Mouse (Mus musculus) embryonic stem cell, embryonic (primary cell): Measurements from ENCODE around the gene Cntnap4.

ENCODE experiments used
- CTCF ChIA-PET, 4 experiments: fragments of 300-600 bp in 2 of 4; fragments of 350-600 bp in 2 of 4; sonication (Branson Sonifier 250); formaldehyde crosslinking; loops; one replicate each; lab custom pipeline; 2022; ENCODE audit warnings: inconsistent platforms in 2 of 4; lab: Charles Lee
- POLR2A ChIA-PET, 4 experiments: fragments of 300-600 bp in 2 of 4; fragments of 350-600 bp in 2 of 4; sonication (Branson Sonifier 250); formaldehyde crosslinking; loops; one replicate each; lab custom pipeline; 2022; ENCODE audit warnings: antibody characterized with exemption in 4 of 4, inconsistent platforms in 1 of 4; lab: Charles Lee

Gene Cntnap4

DNA sequence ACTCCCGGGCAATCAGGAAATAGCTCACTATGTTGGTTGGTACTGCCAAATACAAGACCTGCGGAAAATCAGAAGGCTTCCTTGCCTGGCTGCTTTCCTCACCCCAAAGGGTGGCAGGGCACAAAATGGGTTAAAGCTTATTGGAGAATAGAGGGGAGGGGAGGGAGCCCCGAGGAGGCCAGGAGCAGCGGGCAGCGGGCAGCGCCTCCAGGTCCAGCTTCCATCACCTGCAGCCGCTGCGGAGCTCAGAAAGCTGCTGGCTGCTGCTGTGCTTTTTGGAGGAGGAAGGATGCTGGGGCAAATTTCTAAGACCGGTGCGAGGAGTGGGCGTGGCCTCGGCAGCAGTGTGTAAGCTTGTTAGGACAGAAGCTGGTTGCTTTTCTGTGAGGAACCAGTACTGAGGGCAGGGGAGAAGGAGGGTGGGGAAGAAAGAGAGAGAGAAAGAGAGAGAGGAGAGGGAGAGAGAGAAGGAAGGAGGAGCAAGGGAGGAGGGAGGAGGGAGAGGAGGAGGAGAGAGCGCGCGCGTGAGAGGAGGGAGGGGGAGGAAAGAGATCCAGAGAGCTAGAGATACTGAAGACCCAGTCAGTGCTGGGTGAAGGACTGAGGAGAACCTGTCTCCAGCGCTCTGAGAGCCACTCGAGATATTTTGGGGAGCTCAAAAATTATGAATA is at the start of gene Cntnap4:
Gene Cntnap4, plus strand, starts transcription at position 573 of the 671 bp plus-strand sequence.
- ChIA-PET CTCF (interaction anchor here in 3 of 4 experiments (0.6 to 0.7 kb wide), 3 partner anchors 192 to 340 kb away, joined by 3 to 5 read pairs (median 4); no protein-coding TSS in a partner anchor), POLR2A (interaction anchor here in 2 of 4 experiments (0.6 to 0.7 kb wide), 2 partner anchors 163 to 1447 kb away, joined by 4 to 5 read pairs; no protein-coding TSS in a partner anchor)

GRCm38 (mm10) chr8:112557376-112557775 is 12.5 kb upstream of the Cntnap4 start:
- CTCF ChIA-PET: no interaction called here
- POLR2A ChIA-PET: interaction anchor here in 1 of 4 experiments (0.6 kb wide), 1 partner anchor 45 kb away, joined by 3 read pairs; no protein-coding TSS in a partner anchor

DNA sequence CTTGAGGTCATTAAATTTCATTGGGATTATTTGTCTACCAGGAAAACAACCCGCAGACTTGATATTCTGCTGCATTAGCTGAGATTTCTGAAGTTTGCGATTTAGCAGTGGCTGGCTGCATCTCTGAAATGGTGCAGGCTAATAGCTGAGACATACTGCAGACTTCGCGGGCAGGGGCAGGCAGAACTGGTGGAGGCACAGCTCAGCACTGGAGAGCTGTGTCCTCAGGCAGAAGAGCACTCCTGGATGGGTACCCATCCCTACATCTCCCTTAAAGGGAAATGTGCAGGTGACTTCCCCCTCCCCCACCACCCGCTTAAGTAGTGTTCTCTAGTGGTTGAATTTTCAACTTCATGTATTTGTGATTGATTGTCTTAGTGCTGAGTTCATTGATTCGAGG is 698 bp downstream of the Cntnap4 start:
- POLR2A ChIA-PET: no interaction called here
- CTCF ChIA-PET: interaction anchor here in 2 of 4 experiments (0.6 to 1.5 kb wide), 5 partner anchors 13 to 525 kb away, joined by 3 to 7 read pairs (median 3); no protein-coding TSS in a partner anchor

GRCm38 (mm10) chr8:112571337-112571904 is 1.6 kb downstream of the Cntnap4 start:
- ChIA-PET CTCF (interaction anchor here (0.6 to 1.5 kb wide), 15 partner anchors 12 to 1771 kb away, joined by 3 to 7 read pairs (median 3); no protein-coding TSS in a partner anchor), POLR2A (no interaction called here)

DNA sequence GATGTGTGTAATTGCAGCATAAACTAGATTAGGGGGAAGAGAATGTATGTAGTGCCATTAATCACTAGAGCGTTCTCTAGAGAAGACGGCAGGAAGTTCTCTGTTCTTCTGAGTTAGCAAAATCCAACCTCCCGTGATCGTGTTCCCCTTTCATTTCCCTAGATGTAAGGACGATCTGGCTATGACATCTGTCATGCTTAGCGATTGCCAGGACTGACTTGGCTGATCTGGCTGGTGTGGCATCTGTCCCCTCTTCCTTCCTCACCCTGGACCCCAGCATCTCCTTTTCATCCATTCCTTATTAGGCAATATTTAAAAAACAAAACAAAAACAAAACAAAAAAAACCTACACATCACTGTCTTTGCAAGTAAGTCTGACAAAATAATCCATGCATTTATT is 11.6 kb downstream of the Cntnap4 start:
- POLR2A ChIA-PET: no interaction called here
- CTCF ChIA-PET: interaction anchor here in 1 of 4 experiments (0.6 kb wide), 1 partner anchor 136 kb away, joined by 5 read pairs; no protein-coding TSS in a partner anchor

DNA sequence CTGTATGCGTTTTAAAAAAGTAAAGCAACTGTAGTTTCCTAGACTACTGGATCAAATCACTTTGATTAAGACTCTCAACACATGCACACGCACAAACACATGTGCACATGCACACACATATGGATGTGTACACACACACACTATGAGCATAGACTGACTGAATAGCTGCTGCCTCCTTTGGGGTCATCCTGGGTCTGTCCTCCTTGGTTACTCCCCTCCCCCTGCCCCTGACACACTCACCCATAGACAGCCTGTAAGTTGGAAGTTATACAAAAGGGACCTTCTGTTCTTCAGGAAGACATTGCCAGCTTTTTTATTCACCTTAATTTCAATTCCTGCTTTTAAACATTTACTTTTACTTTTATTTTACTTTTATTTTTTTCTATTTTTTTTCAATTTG is 13.6 kb downstream of the Cntnap4 start:
- ChIA-PET POLR2A (no interaction called here), CTCF (interaction anchor here in 2 of 4 experiments (1.0 to 1.4 kb wide), 2 partner anchors 12 kb away, joined by 3 read pairs; no protein-coding TSS in a partner anchor)

GRCm38 (mm10) chr8:112588357-112589051 is 18.7 kb downstream of the Cntnap4 start:
- CTCF ChIA-PET: interaction anchor here in 2 of 4 experiments (0.6 kb wide), 3 partner anchors 17 to 202 kb away, joined by 3 read pairs; no protein-coding TSS in a partner anchor
- POLR2A ChIA-PET: no interaction called here

GRCm38 (mm10) chr8:112589052-112589389 is 19.2 kb downstream of the Cntnap4 start:
- ChIA-PET CTCF (interaction anchor here in 2 of 4 experiments (0.6 kb wide), 2 partner anchors 17 to 25 kb away, joined by 3 read pairs; no protein-coding TSS in a partner anchor), POLR2A (no interaction called here)

DNA sequence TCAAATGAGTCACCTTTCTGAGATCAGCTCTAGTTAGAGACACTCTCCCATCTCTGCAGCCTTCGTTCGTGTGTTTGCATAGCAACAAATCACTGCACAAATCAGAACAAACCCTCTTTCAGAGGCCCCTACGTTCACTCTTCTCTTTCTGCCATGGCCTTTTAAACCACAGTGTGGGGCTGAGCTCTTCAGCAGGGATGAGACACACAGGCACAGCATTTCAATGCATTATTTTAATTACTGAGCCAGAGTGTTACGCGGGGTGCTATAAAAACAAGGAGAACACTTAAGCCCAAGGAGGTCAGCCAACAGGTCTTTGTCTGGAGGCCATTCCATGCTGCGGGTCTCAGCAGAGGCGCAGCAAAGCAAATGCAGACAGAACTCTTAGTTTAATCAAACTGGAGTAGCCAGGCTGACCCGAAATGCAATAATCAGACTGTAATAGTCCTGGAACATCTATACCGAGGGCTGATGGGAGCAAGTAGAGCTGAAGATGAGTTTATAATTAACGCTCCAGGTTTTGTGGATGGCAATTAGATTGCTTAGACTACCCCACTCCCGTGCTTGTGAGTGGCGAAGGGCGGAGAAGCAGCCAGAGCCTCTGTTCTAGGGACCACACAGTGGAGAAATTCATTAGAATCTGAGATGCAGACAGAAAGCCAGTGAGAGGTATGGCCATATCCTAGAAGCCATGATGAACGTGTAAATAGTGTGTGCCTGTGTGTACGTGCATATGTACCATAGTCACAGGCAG is 26.4 kb downstream of the Cntnap4 start:
- CTCF ChIA-PET: no interaction called here

DNA sequence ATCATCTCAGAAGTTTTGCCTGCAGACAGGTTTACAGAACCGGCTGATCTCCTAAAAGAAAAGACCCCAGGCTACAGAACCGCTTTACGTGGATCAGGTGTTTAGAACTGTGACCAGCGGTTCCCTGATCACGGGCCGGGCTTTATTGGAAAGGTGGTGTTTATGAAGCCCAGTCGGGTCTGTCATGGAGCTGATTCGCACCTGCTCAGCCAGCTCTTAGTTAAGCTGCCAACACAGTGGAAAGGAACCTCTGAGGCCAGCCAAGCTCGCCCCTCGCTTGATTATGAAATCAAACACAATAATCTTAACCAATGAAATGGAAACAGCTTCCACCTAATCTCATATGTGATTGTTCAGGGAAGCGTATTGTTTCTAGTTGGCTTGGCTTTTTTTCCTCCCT is 30.1 kb downstream of the Cntnap4 start:
- ChIA-PET POLR2A (no interaction called here), CTCF (no interaction called here)

More for the DNA sequence above, 26.4 kb downstream of the Cntnap4 start:
- POLR2A ChIA-PET: interaction anchor here in 1 of 4 experiments (0.7 kb wide), 1 partner anchor 210 kb away, joined by 5 read pairs; no protein-coding TSS in a partner anchor

- ChIA-PET CTCF (interaction anchor here in 1 of 4 experiments (0.7 kb wide), 1 partner anchor 325 kb away, joined by 3 read pairs; no protein-coding TSS in a partner anchor), POLR2A (no interaction called here)
These were observed 31.3 kb downstream of the Cntnap4 start for GRCm38 (mm10) chr8:112601150-112601549.

GRCm38 (mm10) chr8:112610121-112610520 is 40.3 kb downstream of the Cntnap4 start:
- ChIA-PET POLR2A (no interaction called here), CTCF (no interaction called here)

DNA sequence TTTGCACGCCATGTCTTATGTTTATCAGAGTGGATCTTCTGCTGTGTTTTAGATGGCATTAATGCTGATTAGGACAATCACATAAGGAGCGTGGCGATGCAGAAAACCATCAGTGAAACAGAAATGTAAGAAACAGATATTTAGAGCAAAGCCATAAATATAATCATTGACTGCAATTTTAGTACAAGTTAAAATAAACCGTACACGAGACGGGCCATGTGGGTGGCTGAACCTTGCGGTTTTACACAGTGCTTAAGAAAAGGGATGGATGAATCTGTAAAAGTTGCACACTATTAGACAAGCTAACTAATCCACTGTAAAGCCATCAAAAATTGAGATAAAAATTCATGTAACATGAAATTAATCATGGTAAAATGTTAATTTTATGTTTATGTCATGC is 58.9 kb downstream of the Cntnap4 start:
- POLR2A ChIA-PET: no interaction called here
- CTCF ChIA-PET: interaction anchor here in 1 of 4 experiments (0.7 kb wide), 1 partner anchor 489 kb away, joined by 6 read pairs; no protein-coding TSS in a partner anchor

DNA sequence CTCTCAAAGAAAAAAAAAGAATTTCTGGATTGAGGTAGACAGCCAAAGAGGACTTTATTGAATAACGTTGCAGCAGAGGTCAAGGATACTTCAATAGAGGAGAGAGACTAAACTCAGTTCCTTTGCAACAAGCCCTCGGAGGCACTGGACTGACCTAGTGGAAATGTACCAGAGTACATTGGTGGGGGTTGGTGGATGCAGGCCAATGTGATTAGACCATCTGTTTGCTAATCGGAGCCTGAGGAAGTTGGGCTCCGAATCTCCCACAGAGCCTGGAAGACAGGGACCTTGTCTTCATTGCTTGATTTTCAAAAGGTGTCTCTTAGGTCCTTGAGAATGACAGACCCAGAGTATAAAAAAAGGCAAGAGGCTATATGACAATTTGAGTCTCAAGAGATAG is 82.8 kb downstream of the Cntnap4 start:
- ChIA-PET CTCF (no interaction called here), POLR2A (no interaction called here)

DNA sequence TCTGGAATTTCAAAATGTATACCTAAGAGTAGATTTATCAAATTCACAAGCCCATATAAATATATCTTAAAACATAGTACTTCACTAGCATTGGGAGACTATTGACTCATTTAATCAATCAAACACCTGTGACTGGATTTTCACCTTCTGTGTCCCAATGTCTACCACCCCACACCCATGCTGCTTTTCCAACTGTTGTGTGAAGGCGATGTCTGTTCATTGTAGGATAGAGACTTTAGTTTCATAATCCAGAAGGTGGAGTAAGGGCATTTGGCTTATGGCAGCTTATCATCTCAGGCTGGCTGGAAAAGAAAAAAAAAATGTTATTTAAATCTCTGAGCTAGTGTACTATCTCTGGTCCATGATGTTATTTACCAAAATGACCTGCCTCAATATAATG is 83.4 kb downstream of the Cntnap4 start:
- POLR2A ChIA-PET: no interaction called here
- CTCF ChIA-PET: no interaction called here

- CTCF ChIA-PET: no interaction called here
- POLR2A ChIA-PET: no interaction called here
These were observed 84.2 kb downstream of the Cntnap4 start for GRCm38 (mm10) chr8:112653994-112654393.

DNA sequence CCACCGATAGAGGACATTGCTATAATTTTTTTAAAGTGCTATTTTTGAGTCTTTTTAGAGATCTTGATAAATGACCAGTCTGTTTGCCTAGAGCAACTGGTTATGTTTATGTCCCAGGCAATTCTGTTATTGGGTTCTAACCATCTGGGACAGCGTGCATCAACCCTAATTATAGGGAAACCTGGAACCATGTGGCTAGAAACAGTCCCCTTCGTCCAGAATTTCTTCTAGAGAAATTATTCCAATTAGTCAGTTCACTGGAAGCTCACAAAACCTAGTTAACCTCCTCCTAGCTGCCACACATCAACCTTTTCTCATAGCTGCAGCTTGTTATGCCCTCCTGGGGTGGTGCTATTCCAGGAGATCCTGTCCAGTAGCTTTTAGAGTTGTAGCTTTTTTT is 94.2 kb downstream of the Cntnap4 start:
- CTCF ChIA-PET: no interaction called here
- POLR2A ChIA-PET: no interaction called here

DNA sequence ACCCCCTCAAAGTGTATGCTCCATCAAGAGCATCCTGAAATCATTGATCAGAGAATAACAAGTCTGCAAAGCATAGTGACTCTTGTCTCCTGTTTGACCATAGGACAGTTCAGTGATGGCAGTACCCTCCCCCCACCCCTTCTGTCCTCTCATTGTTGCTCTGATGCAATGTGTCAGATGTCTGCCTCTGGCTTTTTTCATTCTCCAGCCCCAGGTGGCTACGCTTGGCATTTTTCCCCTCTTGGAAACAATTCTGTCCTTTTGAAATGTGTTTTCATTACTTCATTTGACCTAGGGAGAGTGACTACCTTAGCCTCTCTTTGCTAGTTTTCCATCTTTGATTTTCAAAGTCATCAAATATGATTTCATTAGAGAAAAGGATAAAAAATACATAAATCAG is 104.8 kb downstream of the Cntnap4 start:
- CTCF ChIA-PET: no interaction called here
- POLR2A ChIA-PET: no interaction called here

DNA sequence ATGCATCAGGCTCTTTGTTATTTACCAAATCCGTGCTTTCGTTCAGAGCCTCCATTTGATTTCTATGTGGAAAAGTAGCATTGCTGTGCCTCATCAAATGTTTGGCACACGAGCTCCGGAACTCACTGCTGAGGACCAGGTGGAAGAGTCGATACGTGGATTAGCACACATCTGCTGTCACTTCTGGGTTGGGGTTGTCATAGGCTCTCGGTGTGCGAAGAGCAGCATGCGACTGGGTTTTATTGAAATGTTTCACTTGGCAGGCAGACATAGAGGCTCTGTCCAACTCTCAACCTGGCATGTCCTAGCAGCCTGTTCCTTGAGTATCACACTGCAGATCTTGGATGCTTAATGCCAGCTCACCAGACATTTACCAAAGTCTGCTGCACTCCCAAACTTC is 111.9 kb downstream of the Cntnap4 start:
- ChIA-PET POLR2A (interaction anchor here in 1 of 4 experiments (0.7 kb wide), 1 partner anchor 13 kb away, joined by 3 read pairs; no protein-coding TSS in a partner anchor), CTCF (no interaction called here)
